Comparison of ENCODE assay signal across 2 mouse cellular contexts in the genomic region with DNA sequence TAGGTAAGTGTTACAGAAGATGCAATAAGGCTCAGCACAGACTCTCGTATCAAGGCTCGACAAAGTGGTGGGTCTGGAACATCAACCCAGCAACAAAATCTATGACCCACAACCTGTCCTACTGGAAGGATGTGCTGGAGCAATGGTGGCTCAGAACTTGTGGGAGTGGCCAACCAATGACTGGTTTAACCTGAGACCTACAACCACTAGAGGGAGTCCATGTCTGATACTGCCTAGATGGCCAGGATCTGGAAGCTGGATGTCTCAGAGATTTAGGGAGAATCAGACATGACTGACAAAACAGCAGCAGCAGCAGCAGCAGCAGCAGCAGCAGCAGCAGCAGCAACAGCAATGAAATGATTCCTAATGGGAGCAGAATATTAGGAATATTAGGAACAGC.
TF ChIP-seq lines count a peak whose summit lies in the region.

No protein-coding gene starts in this region.

TF ChIP-seq in C2C12, 6 proteins besides CTCF, POLR2A, EP300 and RAD21 (continued from another document):
- TF ChIP-seq MYOG (IDR thresholded peaks at IDR 0.05; ENCODE audit: control insufficient read depth, extremely low read depth, insufficient read length) (no peak), USF1 (IDR thresholded peaks at IDR 0.05; ENCODE audit: low read depth) (no peak)

TF ChIP-seq in ES-E14, 5 proteins besides CTCF, POLR2A, EP300 and RAD21 (continued from another document):
- TF ChIP-seq MAFK (IDR thresholded peaks at IDR 0.05; ENCODE audit: insufficient read depth, low read depth, low read length) (no peak), ZNF384 (IDR thresholded peaks at IDR 0.05; ENCODE audit: low read depth, low read length) (no peak)
